Mouse (Mus musculus): ENCODE measurements at regions not wholly inside any gene's neighbourhood (a gene's known extent, or its start where the extent isn't known, plus 50 kb on each side); places are given as distances from the start of the nearest gene placed in this dataset.

DNA sequence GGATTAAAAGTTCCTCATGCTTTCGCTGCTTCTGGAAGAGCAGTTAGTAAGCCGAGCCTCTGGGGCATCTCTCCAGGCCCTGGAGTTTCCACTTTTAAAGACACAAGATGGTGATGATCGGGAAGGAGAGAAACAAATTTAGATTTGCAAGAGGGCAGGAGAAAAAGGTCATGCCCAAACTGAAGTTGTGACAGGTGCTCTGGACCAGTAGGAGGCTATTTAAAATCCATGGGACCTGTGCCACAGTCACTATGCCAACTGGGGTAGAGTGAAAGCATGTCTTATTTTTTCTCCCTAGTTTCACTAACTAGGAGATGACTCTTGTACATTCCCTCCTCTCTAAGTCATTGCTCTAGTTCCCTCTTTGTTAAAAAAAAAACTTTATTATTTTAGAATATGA, 104.3 kb upstream of the Med14 start:
- TF ChIP-seq POLR2A (IDR thresholded peaks at IDR 0.05; ENCODE audit: insufficient read depth, low read length) (no peak), CTCF (IDR thresholded peaks at IDR 0.05; ENCODE audit: low read depth, low read length) (no peak), EP300 (IDR thresholded peaks at IDR 0.05; ENCODE audit: insufficient read depth, low read depth, low read length) (no peak)
- no peaks in the 10 kb centered on the region for H3K9me3 ChIP-seq (replicated peaks; ENCODE audit: control insufficient read depth, insufficient read depth, low read length, poor library complexity, severe bottlenecking)
- H3K4me1 ChIP-seq (ENCODE audit: control insufficient read depth, insufficient read depth, low read length), result peaks cover 1% of the 10 kb centered on the region
- no peak overlapping the region for H3K27ac ChIP-seq (ENCODE audit: insufficient read depth, low read length)
- no peak overlapping the region for H3K4me3 ChIP-seq (ENCODE audit: low read depth, low read length)
- no peaks in the 10 kb centered on the region for H3K36me3 ChIP-seq (ENCODE audit: control insufficient read depth, insufficient read depth, low read length, poor library complexity, severe bottlenecking)
- H3K27me3 ChIP-seq (ENCODE audit: control insufficient read depth, insufficient read depth, low read length, poor library complexity, severe bottlenecking), result no peaks in the 10 kb centered on the region
- H3K9ac ChIP-seq (ENCODE audit: low read depth, poor library complexity, severe bottlenecking), result no peak overlapping the region

DNA sequence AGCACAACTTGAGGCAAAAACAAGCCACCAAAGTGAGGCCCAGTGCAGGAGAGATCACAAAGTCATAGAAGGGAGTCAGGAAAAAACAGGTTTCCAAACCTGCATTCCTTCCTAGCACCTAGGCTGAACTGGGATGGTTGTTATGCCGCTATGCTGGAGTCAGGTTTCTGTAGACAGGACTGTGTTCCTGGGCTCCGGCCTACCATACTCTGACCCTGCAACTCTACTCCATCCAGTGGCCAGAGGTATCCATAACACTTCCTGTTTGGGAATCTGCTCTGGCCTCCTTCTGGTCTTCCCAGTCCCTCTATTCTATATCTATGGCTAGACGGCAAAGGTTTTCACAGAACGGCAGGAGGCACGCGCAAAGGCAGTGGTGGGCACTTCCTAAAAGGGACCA, 98.3 kb upstream of the Med14 start:
- Histone ChIP-seq H3K27me3 (ENCODE audit: control insufficient read depth, insufficient read depth, low read length, poor library complexity, severe bottlenecking) (no peaks in the 10 kb centered on the region), H3K4me3 (ENCODE audit: low read depth, low read length) (no peak overlapping the region), H3K36me3 (ENCODE audit: control insufficient read depth, insufficient read depth, low read length, poor library complexity, severe bottlenecking) (no peaks in the 10 kb centered on the region), H3K9me3 (replicated peaks; ENCODE audit: control insufficient read depth, insufficient read depth, low read length, poor library complexity, severe bottlenecking) (no peaks in the 10 kb centered on the region), H3K4me1 (ENCODE audit: control insufficient read depth, insufficient read depth, low read length) (peaks cover 12% of the 10 kb centered on the region), H3K27ac (ENCODE audit: insufficient read depth, low read length) (peak overlapping the region; percentile 77), H3K9ac (ENCODE audit: low read depth, poor library complexity, severe bottlenecking) (no peak overlapping the region)
- TF ChIP-seq EP300 (IDR thresholded peaks at IDR 0.05; ENCODE audit: insufficient read depth, low read depth, low read length) (no peak), POLR2A (IDR thresholded peaks at IDR 0.05; ENCODE audit: insufficient read depth, low read length) (no peak), CTCF (IDR thresholded peaks at IDR 0.05; ENCODE audit: low read depth, low read length) (peak; percentile 21)

DNA sequence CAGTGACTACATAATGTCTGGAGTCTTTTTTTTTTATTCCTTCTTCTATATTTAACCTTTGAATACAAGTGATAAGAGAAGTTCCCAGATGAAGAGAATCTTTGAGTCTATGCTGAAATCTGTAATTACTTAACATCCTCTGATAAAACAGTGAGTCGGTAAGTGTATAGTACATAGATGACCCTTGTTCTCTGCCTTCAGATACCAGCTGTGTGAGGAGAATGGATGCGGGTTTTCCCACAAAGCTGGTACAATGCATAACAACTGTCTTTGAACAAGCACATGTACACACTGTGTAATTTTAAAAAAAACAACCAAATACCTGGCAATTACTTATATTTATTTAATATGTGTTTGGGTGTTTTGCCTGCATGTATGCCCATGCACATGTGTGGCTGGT, 96.9 kb upstream of the Med14 start:
- peak overlapping the region; percentile 77; the same call in 1 of the 2 replicates for H3K27ac ChIP-seq (ENCODE audit: insufficient read depth, low read length)
- no peaks in the 10 kb centered on the region for H3K27me3 ChIP-seq (ENCODE audit: control insufficient read depth, insufficient read depth, low read length, poor library complexity, severe bottlenecking)

DNA sequence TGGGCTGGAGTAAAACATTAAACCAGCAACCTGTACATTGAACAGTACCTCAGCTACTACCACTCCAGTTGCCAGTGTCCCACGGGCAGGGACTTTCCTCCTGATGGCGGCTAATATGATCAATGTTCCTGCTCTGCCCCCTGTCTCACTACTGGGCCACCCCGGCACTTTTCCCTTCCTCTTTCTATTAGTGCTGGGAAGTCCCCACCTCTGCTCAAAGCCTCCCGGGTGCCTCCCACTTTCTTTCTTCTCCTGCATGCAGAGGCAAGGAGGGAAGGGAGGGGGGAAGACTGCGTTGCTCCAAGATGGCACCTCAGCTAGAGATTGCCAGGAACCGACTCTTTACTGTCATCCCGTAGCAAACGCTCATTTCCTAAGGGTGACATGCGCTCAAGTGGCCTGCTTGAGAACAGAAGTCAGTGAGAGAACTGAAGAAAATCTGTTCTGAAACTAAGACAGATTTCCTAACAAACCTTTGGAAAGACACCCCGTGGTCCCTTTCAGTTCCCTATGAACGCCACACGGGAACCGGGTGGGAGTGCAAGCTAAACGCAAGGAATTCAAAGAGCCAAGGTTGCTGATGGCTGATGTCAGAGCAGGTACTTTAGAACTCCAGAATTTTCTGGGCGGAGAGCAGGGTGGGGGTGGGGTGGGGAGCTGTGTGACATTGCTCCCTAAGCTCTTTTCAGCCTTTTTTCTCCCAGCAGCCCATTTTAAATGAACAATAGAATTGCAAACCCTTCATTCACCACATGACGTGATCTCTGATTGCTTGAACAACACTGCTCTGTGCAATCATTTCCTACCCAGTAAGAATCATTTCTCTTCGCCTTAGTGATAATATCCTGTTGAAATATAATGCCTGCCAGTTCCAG, 96.2 kb upstream of the Med14 start:
- TF ChIP-seq POLR2A (IDR thresholded peaks at IDR 0.05; ENCODE audit: insufficient read depth, low read length), result no peak
- TF ChIP-seq EP300 (IDR thresholded peaks at IDR 0.05; ENCODE audit: insufficient read depth, low read depth, low read length), result no peak
- TF ChIP-seq CTCF (IDR thresholded peaks at IDR 0.05; ENCODE audit: low read depth, low read length), result no peak
- Histone ChIP-seq H3K27ac (ENCODE audit: insufficient read depth, low read length) (peak overlapping the region; percentile 61), H3K36me3 (ENCODE audit: control insufficient read depth, insufficient read depth, low read length, poor library complexity, severe bottlenecking) (no peaks in the 10 kb centered on the region), H3K9me3 (replicated peaks; ENCODE audit: control insufficient read depth, insufficient read depth, low read length, poor library complexity, severe bottlenecking) (no peaks in the 10 kb centered on the region), H3K4me3 (ENCODE audit: low read depth, low read length) (peak overlapping the region; percentile 50), H3K9ac (ENCODE audit: low read depth, poor library complexity, severe bottlenecking) (peak overlapping the region; percentile 30; the same call in 1 of the 2 replicates), H3K27me3 (ENCODE audit: control insufficient read depth, insufficient read depth, low read length, poor library complexity, severe bottlenecking) (no peaks in the 10 kb centered on the region), H3K4me1 (ENCODE audit: control insufficient read depth, insufficient read depth, low read length) (peaks cover 12% of the 10 kb centered on the region)

More for the DNA sequence above, 96.9 kb upstream of the Med14 start:
- H3K9me3 ChIP-seq (replicated peaks; ENCODE audit: control insufficient read depth, insufficient read depth, low read length, poor library complexity, severe bottlenecking), result no peaks in the 10 kb centered on the region
- H3K36me3 ChIP-seq (ENCODE audit: control insufficient read depth, insufficient read depth, low read length, poor library complexity, severe bottlenecking), result no peaks in the 10 kb centered on the region
- H3K9ac ChIP-seq (ENCODE audit: low read depth, poor library complexity, severe bottlenecking), result peak overlapping the region; percentile 30; the same call in 1 of the 2 replicates
- TF ChIP-seq CTCF (IDR thresholded peaks at IDR 0.05; ENCODE audit: low read depth, low read length), result no peak
- no peak for TF ChIP-seq EP300 (IDR thresholded peaks at IDR 0.05; ENCODE audit: insufficient read depth, low read depth, low read length)
- TF ChIP-seq POLR2A (IDR thresholded peaks at IDR 0.05; ENCODE audit: insufficient read depth, low read length), result no peak
- H3K4me3 ChIP-seq (ENCODE audit: low read depth, low read length), result no peak overlapping the region
- H3K4me1 ChIP-seq (ENCODE audit: control insufficient read depth, insufficient read depth, low read length), result peaks cover 12% of the 10 kb centered on the region

DNA sequence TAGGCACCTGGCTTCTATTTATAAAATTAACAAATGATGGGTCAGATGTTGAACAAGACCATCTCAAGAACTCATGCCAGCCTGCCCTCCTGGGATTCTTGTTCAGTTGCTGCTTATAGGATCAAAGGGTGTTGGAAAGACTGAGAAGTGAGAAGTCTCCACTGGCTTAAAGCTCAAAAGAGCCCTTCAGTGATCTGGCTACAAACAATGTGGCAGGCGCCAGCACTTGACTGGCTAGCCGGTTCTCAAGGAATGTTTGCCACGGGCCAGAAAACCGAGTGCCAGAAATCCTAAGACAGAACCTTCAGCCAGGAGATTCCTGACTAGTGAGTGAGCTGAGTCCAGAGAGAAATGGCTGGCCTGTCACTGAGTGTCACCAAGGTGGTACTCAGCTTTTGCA, 93.6 kb upstream of the Med14 start:
- no peak overlapping the region for H3K27ac ChIP-seq (ENCODE audit: insufficient read depth, low read length)

DNA sequence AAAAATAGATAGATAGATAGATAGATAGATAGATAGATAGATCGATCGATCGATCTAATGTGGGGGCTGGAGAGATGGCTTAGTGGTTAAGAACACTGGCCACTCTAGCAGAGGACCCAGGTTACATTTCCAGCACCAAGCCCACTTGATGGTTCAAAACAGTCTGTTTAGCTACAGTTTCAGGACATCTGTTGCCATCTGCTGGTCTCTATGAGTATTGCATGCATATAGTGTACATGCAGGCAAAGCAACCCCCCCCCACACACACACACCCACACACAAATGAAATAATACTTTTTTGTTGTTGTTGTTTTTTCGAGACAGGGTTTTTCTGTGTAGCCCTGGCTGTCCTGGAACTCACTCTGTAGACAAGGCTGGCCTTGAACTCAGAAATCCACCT, 89.8 kb upstream of the Med14 start:
- H3K4me1 ChIP-seq (ENCODE audit: control insufficient read depth, insufficient read depth, low read length), result no peaks in the 10 kb centered on the region
- H3K36me3 ChIP-seq (ENCODE audit: control insufficient read depth, insufficient read depth, low read length, poor library complexity, severe bottlenecking), result no peaks in the 10 kb centered on the region
- TF ChIP-seq CTCF (IDR thresholded peaks at IDR 0.05; ENCODE audit: low read depth, low read length), result no peak
- no peak for TF ChIP-seq POLR2A (IDR thresholded peaks at IDR 0.05; ENCODE audit: insufficient read depth, low read length)
- TF ChIP-seq EP300 (IDR thresholded peaks at IDR 0.05; ENCODE audit: insufficient read depth, low read depth, low read length), result no peak
- H3K4me3 ChIP-seq (ENCODE audit: low read depth, low read length), result no peak overlapping the region
- H3K27me3 ChIP-seq (ENCODE audit: control insufficient read depth, insufficient read depth, low read length, poor library complexity, severe bottlenecking), result no peaks in the 10 kb centered on the region
- H3K9me3 ChIP-seq (replicated peaks; ENCODE audit: control insufficient read depth, insufficient read depth, low read length, poor library complexity, severe bottlenecking), result no peaks in the 10 kb centered on the region
- no peak overlapping the region for H3K9ac ChIP-seq (ENCODE audit: low read depth, poor library complexity, severe bottlenecking)
- no peak overlapping the region for H3K27ac ChIP-seq (ENCODE audit: insufficient read depth, low read length)

More for the DNA sequence above, 93.6 kb upstream of the Med14 start:
- no peak overlapping the region for H3K4me3 ChIP-seq (ENCODE audit: low read depth, low read length)
- H3K4me1 ChIP-seq (ENCODE audit: control insufficient read depth, insufficient read depth, low read length), result peaks cover 12% of the 10 kb centered on the region
- H3K36me3 ChIP-seq (ENCODE audit: control insufficient read depth, insufficient read depth, low read length, poor library complexity, severe bottlenecking), result no peaks in the 10 kb centered on the region
- no peaks in the 10 kb centered on the region for H3K27me3 ChIP-seq (ENCODE audit: control insufficient read depth, insufficient read depth, low read length, poor library complexity, severe bottlenecking)
- no peak overlapping the region for H3K9ac ChIP-seq (ENCODE audit: low read depth, poor library complexity, severe bottlenecking)
- TF ChIP-seq CTCF (IDR thresholded peaks at IDR 0.05; ENCODE audit: low read depth, low read length), result no peak
- TF ChIP-seq POLR2A (IDR thresholded peaks at IDR 0.05; ENCODE audit: insufficient read depth, low read length), result no peak
- no peak for TF ChIP-seq EP300 (IDR thresholded peaks at IDR 0.05; ENCODE audit: insufficient read depth, low read depth, low read length)
- H3K9me3 ChIP-seq (replicated peaks; ENCODE audit: control insufficient read depth, insufficient read depth, low read length, poor library complexity, severe bottlenecking), result no peaks in the 10 kb centered on the region
